Mouse (Mus musculus) CH12.LX (cell line): ENCODE results near the gene Avpr2. TPM values are rescaled to one million over a fixed set of nuclear protein-coding genes. Genes with fewer than 3 reads are reported as not detected.

Experiments used
- DNase-seq: peaks from one replicate; pipeline ENCODE4 v3.0.0-alpha.2; 2013; ENCODE audit errors: extremely low read depth
- H3K27ac ChIP-seq: 2 replicates; pipeline ENCODE4 v1.5.1; 2012; ENCODE audit warnings: low read depth, mild to moderate bottlenecking, control low read depth, moderate library complexity; ENCODE audit not compliant: insufficient read depth
- H3K27me3 ChIP-seq: replicated peaks from 2 replicates; pipeline ENCODE3; 2012; ENCODE audit warnings: inconsistent platforms
- H3K36me3 ChIP-seq, 2 experiments: replicated peaks in 1 of 2; 2 replicates each; pipeline versions ENCODE3 to v1.6.1; 2012; ENCODE audit warnings: inconsistent platforms in 1 of 2, low read length in 1 of 2, mild to moderate bottlenecking in 1 of 2, mixed read lengths in 1 of 2, moderate library complexity in 1 of 2; ENCODE audit not compliant: control insufficient read depth in 1 of 2, insufficient read depth in 1 of 2
- H3K4me1 ChIP-seq, 2 experiments: 2 replicates each; pipeline ENCODE4 v1.6.1; 2012; ENCODE audit warnings: inconsistent platforms in 1 of 2, moderate library complexity in 1 of 2; ENCODE audit not compliant: insufficient read depth in 2 of 2, control insufficient read depth in 1 of 2
- H3K4me2 ChIP-seq: 2 replicates; pipeline ENCODE4 v1.6.1; 2012; ENCODE audit warnings: low read depth, mild to moderate bottlenecking, control low read depth; ENCODE audit not compliant: poor library complexity, insufficient read depth, severe bottlenecking
- H3K4me3 ChIP-seq, 3 experiments: fragments of 150-350 bp in 1 of 3; sonication (generic) in 1 of 3; replicated peaks in 1 of 3; 2 replicates each; pipeline versions ENCODE3 to v1.5.1; 2011 to 2012; ENCODE audit warnings: low read depth in 2 of 3, low read length in 2 of 3, mild to moderate bottlenecking in 2 of 3, moderate library complexity in 2 of 3, control low read depth in 1 of 3, improper control_type of control experiment in 1 of 3, inconsistent platforms in 1 of 3, mixed read lengths in 1 of 3; ENCODE audit not compliant: poor library complexity in 1 of 3
- H3K79me2 ChIP-seq: replicated peaks from 2 replicates; pipeline ENCODE4 v1.6.1; 2012; ENCODE audit warnings: mild to moderate bottlenecking, moderate library complexity; ENCODE audit not compliant: control insufficient read depth, poor library complexity, insufficient read depth, severe bottlenecking; ENCODE audit errors: extremely low read depth
- H3K9ac ChIP-seq: 2 replicates; pipeline ENCODE4 v1.6.1; 2012; ENCODE audit warnings: low read depth, mild to moderate bottlenecking, control low read depth, moderate library complexity; ENCODE audit not compliant: insufficient read depth
- H3K9me3 ChIP-seq: replicated peaks from 2 replicates; pipeline ENCODE3; 2012; ENCODE audit warnings: low read length, inconsistent platforms, mixed read lengths
- CHD1 ChIP-seq: IDR thresholded peaks from 2 replicates; pipeline ENCODE4 v1.6.1; 2012; ENCODE audit warnings: low read depth, low read length, improper control_type of control experiment, inconsistent platforms
- CTCF ChIP-seq, 2 experiments: IDR thresholded peaks in 1 of 2; conservative IDR thresholded peaks in 1 of 2; 2 replicates each; pipeline ENCODE4 v1.5.1; 2011 to 2012; ENCODE audit warnings: low read depth in 2 of 2, low read length in 2 of 2, improper control_type of control experiment in 1 of 2, inconsistent platforms in 1 of 2, mild to moderate bottlenecking in 1 of 2, moderate library complexity in 1 of 2
- E2F4 ChIP-seq: IDR thresholded peaks from 2 replicates; pipeline ENCODE4 v1.6.1; 2011; ENCODE audit warnings: low read depth, low read length, improper control_type of control experiment; ENCODE audit not compliant: insufficient replicate concordance
- ELF1 ChIP-seq: IDR thresholded peaks from 2 replicates; pipeline ENCODE4 v1.6.1; 2014; ENCODE audit warnings: low read depth, mild to moderate bottlenecking, inconsistent platforms, low read length, improper control_type of control experiment
- EP300 ChIP-seq: IDR thresholded peaks from 2 replicates; pipeline ENCODE4 v1.6.1; 2011; ENCODE audit warnings: low read length, improper control_type of control experiment
- GABPA ChIP-seq: IDR thresholded peaks from 2 replicates; pipeline ENCODE4 v1.6.1; 2012; ENCODE audit warnings: low read depth, low read length, improper control_type of control experiment, inconsistent platforms; ENCODE audit not compliant: insufficient replicate concordance
- HCFC1 ChIP-seq: IDR thresholded peaks from 2 replicates; pipeline ENCODE4 v1.6.1; 2012; ENCODE audit warnings: low read depth, mild to moderate bottlenecking, inconsistent platforms, low read length, improper control_type of control experiment
- IRF4 ChIP-seq: IDR thresholded peaks from 2 replicates; pipeline ENCODE4 v1.6.1; 2014; ENCODE audit warnings: low read depth, mild to moderate bottlenecking, inconsistent platforms, low read length, improper control_type of control experiment
- JUND ChIP-seq: conservative IDR thresholded peaks from 2 replicates; pipeline ENCODE4 v1.6.1; 2011; ENCODE audit warnings: low read depth, low read length, improper control_type of control experiment
- KAT2A ChIP-seq: IDR thresholded peaks from 2 replicates; pipeline ENCODE4 v1.6.1; 2012; ENCODE audit warnings: low read length, improper control_type of control experiment, inconsistent platforms; ENCODE audit not compliant: insufficient replicate concordance
- MAFK ChIP-seq: IDR thresholded peaks from 2 replicates; pipeline ENCODE4 v1.6.1; 2011; ENCODE audit warnings: low read length, improper control_type of control experiment; ENCODE audit not compliant: insufficient replicate concordance
- MAZ ChIP-seq: IDR thresholded peaks from 2 replicates; pipeline ENCODE4 v1.6.1; 2012; ENCODE audit warnings: low read depth, mild to moderate bottlenecking, inconsistent platforms, low read length, improper control_type of control experiment, moderate library complexity
- MYC ChIP-seq: IDR thresholded peaks from 2 replicates; pipeline ENCODE4 v1.6.1; 2011; ENCODE audit warnings: low read depth, mild to moderate bottlenecking, improper control_type of control experiment, low read length
- NELFE ChIP-seq: IDR thresholded peaks from 2 replicates; pipeline ENCODE4 v1.6.1; 2011; ENCODE audit warnings: low read depth, low read length, improper control_type of control experiment
- NRF1 ChIP-seq: IDR thresholded peaks from 2 replicates; pipeline ENCODE4 v1.6.1; 2014; ENCODE audit warnings: low read depth, mild to moderate bottlenecking, inconsistent platforms, low read length, improper control_type of control experiment, moderate library complexity
- PAX5 ChIP-seq: IDR thresholded peaks from 2 replicates; pipeline ENCODE4 v1.6.1; 2012; ENCODE audit warnings: low read length, inconsistent platforms, mixed read lengths
- POLR2AphosphoS2 ChIP-seq: IDR thresholded peaks from 2 replicates; pipeline ENCODE4 v1.6.1; 2011; ENCODE audit warnings: low read depth, low read length, improper control_type of control experiment
- RCOR1 ChIP-seq: conservative IDR thresholded peaks from 2 replicates; pipeline ENCODE4 v1.6.1; 2012; ENCODE audit warnings: low read depth, mild to moderate bottlenecking, inconsistent platforms, low read length, improper control_type of control experiment
- SMC3 ChIP-seq: IDR thresholded peaks from 2 replicates; pipeline ENCODE4 v1.6.1; 2011; ENCODE audit warnings: low read depth, low read length, improper control_type of control experiment
- TBP ChIP-seq: conservative IDR thresholded peaks from 2 replicates; pipeline ENCODE4 v1.6.1; 2011; ENCODE audit warnings: low read depth, low read length, improper control_type of control experiment
- TCF12 ChIP-seq: IDR thresholded peaks from 2 replicates; pipeline ENCODE4 v1.6.1; 2014; ENCODE audit warnings: low read depth, mild to moderate bottlenecking, inconsistent platforms, low read length, improper control_type of control experiment
- UBTF ChIP-seq: IDR thresholded peaks from 2 replicates; pipeline ENCODE4 v1.6.1; 2012; ENCODE audit warnings: low read depth, mild to moderate bottlenecking, inconsistent platforms, low read length, improper control_type of control experiment, moderate library complexity
- USF1 ChIP-seq: IDR thresholded peaks from 2 replicates; pipeline ENCODE4 v1.6.1; 2014; ENCODE audit warnings: low read depth, mild to moderate bottlenecking, inconsistent platforms, low read length, improper control_type of control experiment
- USF2 ChIP-seq: conservative IDR thresholded peaks from 2 replicates; pipeline ENCODE4 v1.6.1; 2011; ENCODE audit warnings: low read depth, low read length, improper control_type of control experiment
- ZC3H11A ChIP-seq: IDR thresholded peaks from 2 replicates; pipeline ENCODE4 v1.6.1; 2012; ENCODE audit warnings: low read depth, mild to moderate bottlenecking, inconsistent platforms, low read length, improper control_type of control experiment
- ZKSCAN1 ChIP-seq: IDR thresholded peaks from 2 replicates; pipeline ENCODE4 v1.6.1; 2012; ENCODE audit warnings: low read depth, inconsistent platforms, low read length, improper control_type of control experiment, borderline replicate concordance
- ZMIZ1 ChIP-seq: IDR thresholded peaks from 2 replicates; pipeline ENCODE4 v1.6.1; 2012; ENCODE audit warnings: low read depth, mild to moderate bottlenecking, inconsistent platforms, low read length, improper control_type of control experiment
- ZNF384 ChIP-seq: IDR thresholded peaks from 2 replicates; pipeline ENCODE4 v1.6.1; 2012; ENCODE audit warnings: low read depth, low read length, improper control_type of control experiment, inconsistent platforms
- dilution Hi-C: fragments of 300-500 bp; cut with MboI; formaldehyde crosslinking; loops from 2 replicates; pipeline ENCODE4 v1.14.3; 2020; ENCODE audit warnings: low sequenced_read_pairs; ENCODE audit not compliant: extremely low pct_unique_long_range_greater_than_20kb, extremely low pct_ligation_motif_present
- in situ Hi-C: fragments of 300-500 bp; cut with MboI; formaldehyde crosslinking; loops from 3 replicates; pipeline ENCODE4 v1.14.3; 2019; ENCODE audit warnings: low sequenced_read_pairs, low pct_ligation_motif_present, low pct_unique_long_range_greater_than_20kb, mixed read lengths
- polyA plus RNA-seq: library from polyadenylated mRNA; unstranded; fragments of >175 nt; gene quantifications from 2 replicates; pipeline ENCODE4 v1.2.1, GENCODE M21; 2012; ENCODE audit warnings: low read depth; ENCODE audit not compliant: insufficient read length
- total RNA-seq, 2 experiments: library from RNA; depleted of rRNA; stranded (reverse); fragments of 300-350 nt in 1 of 2; fragments of >200 nt in 1 of 2; gene quantifications; 2 replicates each; pipeline ENCODE4 v1.2.3; 2012 to 2014

The Avpr2 gene
- total and polyA plus RNA-seq, 3 experiments: 0.20 to 0.34 TPM; not detected in 1

GRCm38 (mm10) chrX:73921285-73921822 is 29.5 kb downstream of the Avpr2 start:
- peaks cover 16% of the 10 kb centered on the region for H3K79me2 ChIP-seq
- H3K4me2 ChIP-seq: peak overlapping the region; percentile 95
- H3K4me1 ChIP-seq: peaks cover 2 to 18% of the 10 kb centered on the region in 2 experiments; a peak in 2 of 4 replicates
- DNase-seq: no peak
- dilution Hi-C loops (no loop called here), in situ Hi-C loops (no loop called here)
- peak overlapping the region; percentile 63; the same call in 1 of the 2 replicates for H3K27ac ChIP-seq
- peaks cover 35 to 50% of the 10 kb centered on the region in 2 experiments for H3K36me3 ChIP-seq
- H3K4me3 ChIP-seq: peak overlapping the region; percentile 66 to 92 (median 66)
- no peaks in the 10 kb centered on the region for H3K27me3 ChIP-seq
- H3K9ac ChIP-seq: peak overlapping the region; percentile 57
- no peaks in the 10 kb centered on the region for H3K9me3 ChIP-seq
- no peak for TF ChIP-seq USF1
- TF ChIP-seq ZNF384: no peak
- no peak for TF ChIP-seq NELFE
- TF ChIP-seq JUND: no peak
- no peak for TF ChIP-seq GABPA
- TF ChIP-seq ZMIZ1: no peak
- TF ChIP-seq PAX5: no peak
- TF ChIP-seq ZKSCAN1: no peak
- TF ChIP-seq MYC: no peak

DNA sequence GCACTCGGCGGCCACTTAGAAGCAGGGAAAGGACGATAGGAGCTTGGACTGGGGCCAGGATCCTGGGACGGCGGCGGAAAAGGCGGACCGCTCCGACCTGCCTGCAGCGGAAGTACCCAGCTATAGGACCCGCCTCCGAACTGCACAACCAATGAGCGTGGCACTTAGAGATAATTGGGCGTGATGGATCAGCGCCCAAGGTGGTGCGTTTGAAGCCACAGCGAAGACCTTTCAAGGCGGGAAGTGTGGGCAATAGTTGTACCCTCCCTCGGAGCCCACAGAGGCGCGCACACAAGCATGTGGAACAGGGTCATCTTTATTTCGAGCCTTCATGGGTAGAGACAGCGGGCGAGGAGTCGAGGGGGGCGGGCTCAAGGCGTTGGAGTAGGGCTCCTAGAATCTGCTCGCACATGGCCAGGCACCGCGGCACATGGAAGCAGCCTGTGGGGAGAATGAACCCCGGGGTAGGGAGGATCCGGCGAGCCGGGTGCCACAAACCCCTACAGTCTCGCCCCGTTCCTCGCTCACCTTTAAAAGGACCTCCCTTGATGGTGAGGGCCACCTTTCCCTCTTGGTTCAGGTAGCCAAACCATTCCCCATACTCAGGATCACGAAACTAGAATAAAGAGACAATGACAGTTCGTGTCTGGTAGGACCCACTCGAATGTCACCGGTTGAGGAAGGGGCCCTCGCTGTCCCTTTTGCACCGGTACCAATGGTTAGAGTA is 30.1 kb downstream of the Avpr2 start, which contains the start of the genes Arhgap4 and Naa10:
Arhgap4 (minus strand) TSS at position 48 of the 727 bp plus-strand sequence.
Naa10 (minus strand) TSS at position 122 of the 727 bp plus-strand sequence.
- H3K9ac ChIP-seq: peak within 1 kb of the TSS; percentile 57
- H3K27ac ChIP-seq: peak within 1 kb of the TSS; percentile 63
- H3K4me1 ChIP-seq: peaks cover 2 to 18% of the 10 kb centered on the region in 2 experiments; a peak in 2 of 4 replicates
- H3K27me3 ChIP-seq: no peaks in the 10 kb centered on the region
- peak; percentile 82 for DNase-seq
- H3K9me3 ChIP-seq: no peaks in the 10 kb centered on the region
- H3K4me3 ChIP-seq: peak within 1 kb of the TSS; percentile 66 to 92 (median 66)
- H3K4me2 ChIP-seq: peak within 1 kb of the TSS; percentile 95
- H3K79me2 ChIP-seq: peaks cover 16% of the 10 kb centered on the region
- in situ Hi-C loops (no loop called here), dilution Hi-C loops (no loop called here)
- peaks cover 33 to 51% of the 10 kb centered on the region in 2 experiments for H3K36me3 ChIP-seq
- no peak for TF ChIP-seq GABPA
- TF ChIP-seq TCF12: 0 out of 2 replicates have a peak, but pooled peaks have one; percentile 45
- TF ChIP-seq MAZ: no peak
- TF ChIP-seq ELF1: 0 out of 2 replicates have a peak, but pooled peaks have one; percentile 43
- TF ChIP-seq USF2: no peak
- TF ChIP-seq MAFK: no peak
- no peak for TF ChIP-seq IRF4
- no peak for TF ChIP-seq SMC3
- TF ChIP-seq ZMIZ1: peak; percentile 82
- no peak for TF ChIP-seq NRF1
- 0 out of 2 replicates have a peak, but pooled peaks have one; percentile 60 for TF ChIP-seq KAT2A
- TF ChIP-seq ZKSCAN1: no peak
- no peak for TF ChIP-seq UBTF
- TF ChIP-seq NELFE: peak; percentile 71
- no peak for TF ChIP-seq CHD1
- peak; percentile 88 for TF ChIP-seq MYC
- TF ChIP-seq TBP: peak; percentile 45; the same call in 1 of the 2 replicates
- TF ChIP-seq ZNF384: no peak
- no peak for TF ChIP-seq PAX5
- TF ChIP-seq HCFC1: peak; percentile 68
- TF ChIP-seq EP300: no peak
- TF ChIP-seq USF1: no peak
- TF ChIP-seq ZC3H11A: no peak
- peak; percentile 87 for TF ChIP-seq POLR2AphosphoS2
- peak; percentile 75; the same call in 1 of the 2 replicates for TF ChIP-seq E2F4
- TF ChIP-seq CTCF (conservative IDR thresholded peaks at IDR 0.05 in 1 of 2, IDR thresholded peaks at IDR 0.05 in 1 of 2; ENCODE audit: low read depth in 2 of 2, low read length in 2 of 2): no peak
- TF ChIP-seq RCOR1: no peak
